ENCODE assay signal across 34 mouse cellular contexts in the genomic region with DNA sequence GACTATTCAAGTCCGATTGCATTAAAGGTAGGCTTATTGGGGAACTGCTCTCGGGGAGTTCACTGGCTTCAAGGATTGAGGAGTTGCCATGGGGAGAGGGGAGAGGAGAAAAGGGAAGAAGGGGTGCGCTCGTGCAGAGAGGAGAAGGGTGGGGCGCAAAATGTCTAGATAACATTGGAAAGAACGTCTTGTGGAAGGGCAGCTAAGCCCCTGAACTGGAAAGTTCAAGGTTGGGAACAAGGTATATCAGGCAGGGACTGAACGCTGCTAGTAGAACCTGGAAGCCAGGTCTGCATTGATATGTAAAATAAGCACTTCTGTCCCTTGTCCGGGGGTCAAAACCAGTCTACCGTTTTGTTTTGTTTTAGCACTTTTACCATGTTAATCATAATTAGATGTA. TPM values are rescaled to one million over a fixed set of nuclear protein-coding genes. Genes with fewer than 3 reads are reported as not detected.
DNase-seq lines count a peak whose midpoint lies in the region; ATAC-seq and TF ChIP-seq lines count a peak whose summit lies in the region.
"Had no signal": no experiment of that assay in that cellular context is flagged by ENCODE, and none has a peak within 500 bp of the region (broad histone marks: within the 10 kb centered on the region; RNA-seq: fewer than 3 reads in every experiment).

No protein-coding gene starts in this region.

- TF ChIP-seq CTCF in midbrain, postnatal 0 days (IDR thresholded peaks at IDR 0.05) = no peak

- H3K36me3 ChIP-seq in midbrain, postnatal 0 days (ENCODE audit: insufficient read depth, low read length) = no peaks in the 10 kb centered on the region
- no peaks in the 10 kb centered on the region for H3K36me3 ChIP-seq in midbrain, embryonic 15.5 days (replicated peaks)
- H3K36me3 ChIP-seq: embryonic facial prominence, embryonic 12.5 days; embryonic facial prominence, embryonic 15.5 days; heart, embryonic 12.5 days; heart, embryonic 15.5 days; hindbrain, embryonic 15.5 days had no signal

- no peak overlapping the region for H3K9ac ChIP-seq in midbrain, postnatal 0 days (replicated peaks; ENCODE audit: low read length, poor library complexity, severe bottlenecking)
- no peak overlapping the region for H3K9ac ChIP-seq in midbrain, embryonic 15.5 days
- H3K9ac ChIP-seq: embryonic facial prominence, embryonic 12.5 days; embryonic facial prominence, embryonic 15.5 days; forebrain, postnatal 0 days; heart, embryonic 12.5 days; heart, embryonic 15.5 days; hindbrain, embryonic 15.5 days had no signal

- no peak for ATAC-seq in midbrain, postnatal 0 days (ENCODE audit: low FRiP score)
- no peak for ATAC-seq in midbrain, embryonic 15.5 days (replicated peaks)
- ATAC-seq: CD4-positive, CD25-positive, alpha-beta regulatory T cell, adult 4 months; forebrain, embryonic 14.5 days; forebrain, postnatal 0 days; intestine, postnatal 0 days had no signal

- no peaks in the 10 kb centered on the region for H3K9me3 ChIP-seq in midbrain, postnatal 0 days (ENCODE audit: low read length)
- no peaks in the 10 kb centered on the region for H3K9me3 ChIP-seq in midbrain, embryonic 15.5 days
- H3K9me3 ChIP-seq: embryonic facial prominence, embryonic 12.5 days; embryonic facial prominence, embryonic 15.5 days; heart, embryonic 12.5 days; heart, embryonic 15.5 days; hindbrain, embryonic 15.5 days had no signal

- no peaks in the 10 kb centered on the region for H3K4me1 ChIP-seq in midbrain, postnatal 0 days (ENCODE audit: insufficient read depth, low read length)
- H3K4me1 ChIP-seq in midbrain, embryonic 15.5 days = no peaks in the 10 kb centered on the region
- H3K4me1 ChIP-seq: embryonic facial prominence, embryonic 12.5 days; embryonic facial prominence, embryonic 15.5 days; heart, embryonic 12.5 days; heart, embryonic 15.5 days; hindbrain, embryonic 15.5 days had no signal

- peaks cover 22% of the 10 kb centered on the region for H3K27me3 ChIP-seq in midbrain, postnatal 0 days (ENCODE audit: insufficient read depth, low read length)
- H3K27me3 ChIP-seq in midbrain, embryonic 15.5 days (replicated peaks) = peaks cover 44% of the 10 kb centered on the region

- H3K4me3 ChIP-seq in midbrain, postnatal 0 days (ENCODE audit: low read depth, low read length) = peak overlapping the region; percentile 2; the same call in 1 of the 2 replicates
- H3K4me3 ChIP-seq in midbrain, embryonic 15.5 days = no peak overlapping the region
- H3K4me3 ChIP-seq: embryonic facial prominence, embryonic 12.5 days; embryonic facial prominence, embryonic 15.5 days; gastrocnemius, adult 2 months; heart, embryonic 12.5 days; heart, embryonic 15.5 days; hindbrain, embryonic 15.5 days had no signal

- 18% methylated on average over 9 of the region's 9 CpGs for WGBS in midbrain, postnatal 0 days
- 15% methylated on average over 9 of the region's 9 CpGs for WGBS in midbrain, embryonic 15.5 days

- 0 out of 2 replicates have a peak overlapping the region, but pooled peaks have one; percentile 2 for H3K4me2 ChIP-seq in midbrain, postnatal 0 days (ENCODE audit: low read depth, low read length, poor library complexity, severe bottlenecking)
- H3K4me2 ChIP-seq in midbrain, embryonic 15.5 days = no peak overlapping the region; the same call in 1 of the 2 replicates
- H3K4me2 ChIP-seq: embryonic facial prominence, embryonic 12.5 days; embryonic facial prominence, embryonic 15.5 days; heart, embryonic 12.5 days; heart, embryonic 15.5 days; hindbrain, embryonic 15.5 days had no signal

- no peak for DNase-seq in midbrain, postnatal 0 days (ENCODE audit: low spot score)
- peak; percentile 88 for DNase-seq in ES-CJ7 (ENCODE audit: low read depth, low spot score)
- peak; percentile 70 for DNase-seq in ZHBTc4 (ENCODE audit: low read depth, low spot score)
- no peak for DNase-seq in gastrocnemius, adult 8-10 months (ENCODE audit: low spot score in 2 of 2)
- DNase-seq in right cerebral cortex, postnatal 4 days = no peak
- DNase-seq: adrenal gland, adult 2 months; adrenal gland, postnatal 14 days; B cell, adult 2 months; cerebellum, adult 11 months; cerebellum, adult 2 months; cerebellum, adult 9-11 months; cerebellum, postnatal 25 days; forebrain, postnatal 0 days; gastrocnemius, adult 2 months; gastrocnemius, postnatal 25 days; heart, adult 18-20 months; heart, postnatal 10 days; heart, postnatal 36 days had no signal

- H3K27ac ChIP-seq in midbrain, postnatal 0 days (ENCODE audit: low read depth, low read length) = no peak overlapping the region
- H3K27ac ChIP-seq in midbrain, embryonic 15.5 days = no peak overlapping the region
- H3K27ac ChIP-seq: embryonic facial prominence, embryonic 12.5 days; embryonic facial prominence, embryonic 15.5 days; gastrocnemius, adult 2 months; heart, embryonic 15.5 days; hindbrain, embryonic 15.5 days had no signal

RNA-seq across cellular contexts. Expression of a gene that starts 16.2 kb away (rescaled TPM):
- total RNA-seq in midbrain, postnatal 0 days (2014; rRNA removed) = 2.0 TPM in 1 of 2 replicates, not detected in the other
- polyA plus RNA-seq in midbrain, postnatal 0 days (2015; fragmentation: Nextera tagmentation; extraction: Ambion mirVana) = 0.63 TPM in 1 of 2 replicates, not detected in the other
- polyA plus RNA-seq in midbrain, embryonic 15.5 days (2015; fragmentation: Nextera tagmentation; extraction: Ambion mirVana) = not detected in 2 replicates
- not detected for total RNA-seq in gastrocnemius, adult 8-10 months (2022)
- total RNA-seq: adrenal gland, adult 2 months; adrenal gland, postnatal 14 days; adrenal gland, postnatal 4 days; common myeloid progenitor, adult 5-6 weeks; forebrain, postnatal 0 days; gastrocnemius, adult 2 months; gastrocnemius, postnatal 25 days; heart, adult 18-20 months; heart, postnatal 10 days; heart, postnatal 36 days had no signal
- polyA plus RNA-seq: adrenal gland, adult 2 months; CD4-positive, CD25-positive, alpha-beta regulatory T cell, adult 4 months; embryonic facial prominence, embryonic 12.5 days; embryonic facial prominence, embryonic 15.5 days; forebrain, embryonic 11.5 days; forebrain, embryonic 14.5 days; frontal cortex, adult 2 months; gonadal fat pad, adult 2 months; heart, embryonic 12.5 days; heart, embryonic 15.5 days; hindbrain, embryonic 11.5 days; hindbrain, embryonic 15.5 days; intestine, embryonic 14.5 days; intestine, postnatal 0 days had no signal

RNA-seq across cellular contexts. Expression of a gene that starts 23.8 kb away (rescaled TPM):
- total RNA-seq in midbrain, postnatal 0 days (2014; rRNA removed) = not detected in 2 replicates
- polyA plus RNA-seq in midbrain, postnatal 0 days (2015; fragmentation: Nextera tagmentation; extraction: Ambion mirVana) = 0.20 and 0.21 TPM in 2 replicates
- polyA plus RNA-seq in midbrain, embryonic 15.5 days (2015; fragmentation: Nextera tagmentation; extraction: Ambion mirVana) = 0.28 and 0.37 TPM in 2 replicates
- not detected for total RNA-seq in gastrocnemius, adult 8-10 months (2022)
- total RNA-seq: adrenal gland, adult 2 months; adrenal gland, postnatal 14 days; common myeloid progenitor, adult 5-6 weeks; forebrain, postnatal 0 days; gastrocnemius, adult 2 months; gastrocnemius, postnatal 25 days; heart, adult 18-20 months; heart, postnatal 10 days; heart, postnatal 36 days had no signal
- polyA plus RNA-seq: adrenal gland, adult 2 months; embryonic facial prominence, embryonic 12.5 days; forebrain, embryonic 14.5 days; gonadal fat pad, adult 2 months; heart, embryonic 12.5 days had no signal

Comparison
In these comparisons a context has a peak if more than half of its experiments do, and no peak if none do; other contexts are left out.
1. DNase-seq: peak in ES-CJ7 (single experiment) and ZHBTc4 (single experiment); none in midbrain, postnatal 0 days (single experiment), gastrocnemius, adult 8-10 months (0 of 2) and right cerebral cortex, postnatal 4 days (single experiment).